Mouse (Mus musculus): ENCODE measurements around the gene Dnajc7.
"Not testable (repeated sequence)": the region's sequence is repeated elsewhere in the genome, so short reads cannot be mapped to it uniquely, and the experiment has no call there.

Gene Dnajc7

DNA sequence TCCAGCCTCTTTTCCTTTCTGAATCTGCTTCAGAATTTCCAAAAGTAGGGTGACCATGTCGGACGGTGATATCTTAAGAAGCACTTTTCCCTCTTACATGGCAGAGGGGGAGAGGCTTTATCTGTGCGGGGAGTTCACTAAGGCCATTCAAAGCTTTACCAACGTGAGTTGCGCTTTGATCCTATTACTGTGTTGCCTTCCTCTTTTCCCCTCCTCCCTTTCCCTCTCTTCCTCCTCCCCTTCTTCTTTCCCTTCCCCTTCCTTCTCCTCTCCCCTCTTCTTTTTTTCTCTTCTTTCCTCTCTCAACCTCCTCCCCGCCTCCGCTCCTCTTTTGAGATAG, 74.3 kb downstream of the Dnajc7 start:
- DNase-seq = no peak

- peak; percentile 35 to 44 for DNase-seq
These were observed 74.9 kb downstream of the Dnajc7 start, which contains the start of gene Ttc25 for GRCm38 (mm10) chr11:100544832-100545745. Gene Ttc25 (plus strand): TSS chr11:100545607.

- DNase-seq = no peak
These were observed 78.4 kb downstream of the Dnajc7 start for GRCm38 (mm10) chr11:100541577-100541976.

DNA sequence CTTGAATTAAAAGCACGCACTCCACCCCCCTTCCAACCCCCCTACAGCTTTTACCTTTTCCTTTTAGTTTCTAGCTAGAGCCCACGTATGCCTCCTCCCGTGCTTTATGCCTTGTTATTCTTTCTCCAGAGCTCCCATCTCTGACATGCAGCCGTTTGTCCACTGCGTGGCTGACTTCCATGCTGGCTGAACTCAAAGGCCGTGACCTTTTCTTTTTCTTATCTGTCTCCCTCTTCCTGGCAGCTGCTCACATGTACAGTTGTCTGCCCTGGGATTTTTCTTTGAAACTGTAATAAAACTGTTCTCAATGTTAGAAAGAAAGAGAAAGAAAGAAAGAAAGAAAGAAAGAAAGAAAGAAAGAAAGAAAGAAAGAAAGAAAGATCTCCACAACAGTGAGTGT, 79.0 kb downstream of the Dnajc7 start:
- DNase-seq = no peak

GRCm38 (mm10) chr11:100536466-100536865, 83.5 kb downstream of the Dnajc7 start:
- DNase-seq = no peak

- DNase-seq = no peak
These were observed 84.0 kb downstream of the Dnajc7 start for GRCm38 (mm10) chr11:100535996-100536395.

- not testable (repeated sequence) for DNase-seq
These were observed 85.1 kb downstream of the Dnajc7 start for GRCm38 (mm10) chr11:100534821-100535220.

DNA sequence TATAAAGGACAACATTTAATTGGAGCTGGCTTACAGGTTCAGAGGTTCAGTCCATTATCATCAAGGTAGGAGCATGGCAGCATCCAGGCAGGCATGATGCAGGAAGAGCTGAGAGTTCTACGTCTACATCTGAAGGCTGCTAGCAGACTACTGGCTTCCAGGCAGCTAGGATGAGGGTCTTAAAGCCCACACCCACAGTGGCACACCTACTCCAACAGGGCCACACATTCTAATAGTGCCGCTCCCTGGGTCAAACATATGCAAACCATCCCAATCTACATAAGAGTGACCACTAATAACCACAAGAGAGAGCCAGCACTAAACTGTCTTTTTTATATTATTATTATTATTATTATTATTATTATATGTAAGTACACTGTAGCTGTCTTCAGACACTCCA, 85.6 kb downstream of the Dnajc7 start:
- not testable (repeated sequence) for DNase-seq

DNA sequence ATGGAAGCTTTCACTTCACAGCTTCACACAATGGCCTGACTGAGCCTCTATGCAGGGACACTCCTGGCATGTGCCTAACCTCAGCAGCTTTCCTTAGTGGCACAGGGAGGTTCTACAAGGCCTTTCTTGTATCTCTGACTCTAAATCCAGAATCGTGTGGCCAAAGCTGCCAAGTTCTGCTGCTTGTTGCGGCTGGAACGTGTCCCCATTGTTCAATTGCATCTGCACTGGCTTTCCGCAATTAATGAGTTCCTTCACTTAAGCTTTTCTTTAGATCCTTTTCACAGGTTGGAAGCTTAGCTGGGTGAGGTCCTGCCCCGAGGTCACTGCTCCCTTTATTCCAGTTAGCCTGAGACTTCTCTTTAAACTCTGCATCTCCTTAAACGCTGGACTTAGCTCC, 86.1 kb downstream of the Dnajc7 start:
- DNase-seq = no peak
